In the genomic region with DNA sequence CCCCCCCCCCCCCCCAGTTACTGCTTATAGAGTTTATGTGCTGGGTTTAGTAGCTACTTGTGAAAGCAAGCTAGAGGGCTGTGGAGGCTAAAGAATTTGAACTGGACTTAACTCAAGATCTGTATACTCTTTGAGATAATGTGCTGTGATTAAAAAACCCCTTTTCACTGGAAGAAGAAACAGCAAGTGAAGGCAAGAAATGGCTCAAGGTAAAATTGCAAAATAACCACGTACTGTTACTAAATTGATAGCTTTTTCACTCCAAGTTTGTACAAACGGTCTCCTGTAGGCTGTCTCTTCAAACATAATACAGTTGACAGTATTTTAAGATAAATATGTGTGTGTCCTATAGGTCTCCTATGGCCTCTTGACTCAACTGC, we compare ENCODE assay signal across 9 mouse cellular contexts. TPM values are rescaled to one million over a fixed set of nuclear protein-coding genes. Genes with fewer than 3 reads are reported as not detected.
DNase-seq lines count a peak whose midpoint lies in the region; ATAC-seq lines count a peak whose summit lies in the region.
"Had no signal": no experiment of that assay in that cellular context is flagged by ENCODE, and none has a peak within 500 bp of the region (broad histone marks: within the 10 kb centered on the region; RNA-seq: fewer than 3 reads in every experiment).

No protein-coding gene starts in this region.

- peak overlapping the region; percentile 56 for H3K4me3 ChIP-seq in kidney, embryonic 14.5 days (ENCODE audit: low read length)
- no peak overlapping the region; the same call in 1 of the 2 replicates for H3K4me3 ChIP-seq in embryonic facial prominence, embryonic 11.5 days (ENCODE audit: low read depth, low read length)
- H3K4me3 ChIP-seq in intestine, embryonic 14.5 days (ENCODE audit: low read depth, low read length): peak overlapping the region; percentile 48
- no peak overlapping the region for H3K4me3 ChIP-seq in midbrain, embryonic 15.5 days

- H3K4me1 ChIP-seq in kidney, embryonic 14.5 days (ENCODE audit: control insufficient read depth, insufficient read depth, low read length): peaks cover 14% of the 10 kb centered on the region
- H3K4me1 ChIP-seq in embryonic facial prominence, embryonic 11.5 days (ENCODE audit: control insufficient read depth, insufficient read depth, low read length): no peaks in the 10 kb centered on the region
- peaks cover 13% of the 10 kb centered on the region for H3K4me1 ChIP-seq in intestine, embryonic 14.5 days (replicated peaks; ENCODE audit: control insufficient read depth, insufficient read depth, low read length)
- peaks cover 27% of the 10 kb centered on the region for H3K4me1 ChIP-seq in midbrain, embryonic 15.5 days

- 66% methylated on average over 2 of the region's 2 CpGs for WGBS in kidney, embryonic 14.5 days
- 68% methylated on average over 2 of the region's 2 CpGs for WGBS in embryonic facial prominence, embryonic 11.5 days
- WGBS in intestine, embryonic 14.5 days: 62% methylated on average over 2 of the region's 2 CpGs
- WGBS in midbrain, embryonic 15.5 days: 81% methylated on average over 2 of the region's 2 CpGs

- H3K4me2 ChIP-seq in kidney, embryonic 14.5 days (replicated peaks; ENCODE audit: low read depth, low read length): peak overlapping the region; percentile 87; the same call in 1 of the 2 replicates
- peak overlapping the region; percentile 61; the same call in 1 of the 2 replicates for H3K4me2 ChIP-seq in embryonic facial prominence, embryonic 11.5 days (ENCODE audit: low read depth, low read length)
- peak overlapping the region; percentile 94 for H3K4me2 ChIP-seq in intestine, embryonic 14.5 days (ENCODE audit: low read length)
- peak overlapping the region; percentile 98 for H3K4me2 ChIP-seq in midbrain, embryonic 15.5 days

- ATAC-seq in kidney, embryonic 14.5 days (ENCODE audit: low FRiP score, low TSS enrichment): no peak
- no peak for ATAC-seq in embryonic facial prominence, embryonic 11.5 days (replicated peaks; ENCODE audit: insufficient number of reproducible peaks, low FRiP score, low TSS enrichment, low read depth)
- ATAC-seq in intestine, embryonic 14.5 days (replicated peaks; ENCODE audit: low FRiP score, low TSS enrichment, low read depth): no peak
- ATAC-seq in midbrain, embryonic 15.5 days (replicated peaks): no peak

- H3K9me3 ChIP-seq in kidney, embryonic 14.5 days (ENCODE audit: control insufficient read depth, low read length): no peaks in the 10 kb centered on the region
- H3K9me3 ChIP-seq in embryonic facial prominence, embryonic 11.5 days (replicated peaks; ENCODE audit: control insufficient read depth, low read length): no peaks in the 10 kb centered on the region
- H3K9me3 ChIP-seq in intestine, embryonic 14.5 days (ENCODE audit: control insufficient read depth, low read length): no peaks in the 10 kb centered on the region
- H3K9me3 ChIP-seq in midbrain, embryonic 15.5 days: no peaks in the 10 kb centered on the region

- H3K36me3 ChIP-seq in kidney, embryonic 14.5 days (ENCODE audit: control insufficient read depth, insufficient read depth, low read length): no peaks in the 10 kb centered on the region
- H3K36me3 ChIP-seq in embryonic facial prominence, embryonic 11.5 days (replicated peaks; ENCODE audit: control insufficient read depth, insufficient read depth, low read depth, low read length): no peaks in the 10 kb centered on the region
- H3K36me3 ChIP-seq in intestine, embryonic 14.5 days (ENCODE audit: control insufficient read depth, insufficient read depth, low read length): peaks cover 4% of the 10 kb centered on the region; the same call in 1 of the 2 replicates
- H3K36me3 ChIP-seq in midbrain, embryonic 15.5 days (replicated peaks): no peaks in the 10 kb centered on the region

- 0 out of 2 replicates have a peak overlapping the region, but pooled peaks have one; percentile 64 for H3K9ac ChIP-seq in kidney, embryonic 14.5 days (ENCODE audit: low read depth, low read length)
- no peak overlapping the region for H3K9ac ChIP-seq in embryonic facial prominence, embryonic 11.5 days (replicated peaks; ENCODE audit: low read length)
- H3K9ac ChIP-seq in intestine, embryonic 14.5 days (ENCODE audit: low read length): no peak overlapping the region
- H3K9ac ChIP-seq in midbrain, embryonic 15.5 days: no peak overlapping the region

- intact Hi-C loops in left cerebral cortex, postnatal 4 days (cut with DNase I): no loop called here

- no peak overlapping the region; the same call in 1 of the 2 replicates for H3K27ac ChIP-seq in kidney, embryonic 14.5 days (ENCODE audit: low read depth, low read length)
- H3K27ac ChIP-seq in embryonic facial prominence, embryonic 11.5 days (replicated peaks; ENCODE audit: low read depth, low read length): no peak overlapping the region
- H3K27ac ChIP-seq in intestine, embryonic 14.5 days (ENCODE audit: low read depth): no peak overlapping the region
- no peak overlapping the region for H3K27ac ChIP-seq in midbrain, embryonic 15.5 days

- no peak for DNase-seq in kidney, postnatal 36 days
- peak; percentile 4 for DNase-seq in embryonic facial prominence, embryonic 11.5 days (ENCODE audit: low spot score)
- no peak for DNase-seq in intestine, embryonic 14.5 days (ENCODE audit: low spot score)
- DNase-seq in adrenal gland, postnatal 10 days: no peak
- no peak for DNase-seq in left cerebral cortex, postnatal 4 days
- no peak for DNase-seq in kidney, adult 8-10 months

- no peaks in the 10 kb centered on the region for H3K27me3 ChIP-seq in kidney, embryonic 14.5 days (ENCODE audit: control insufficient read depth, insufficient read depth, low read length)
- H3K27me3 ChIP-seq in embryonic facial prominence, embryonic 11.5 days (ENCODE audit: control insufficient read depth, insufficient read depth, low read length): no peaks in the 10 kb centered on the region
- H3K27me3 ChIP-seq in intestine, embryonic 14.5 days (replicated peaks; ENCODE audit: control insufficient read depth, insufficient read depth, low read length): no peaks in the 10 kb centered on the region
- no peaks in the 10 kb centered on the region for H3K27me3 ChIP-seq in midbrain, embryonic 15.5 days (replicated peaks)

RNA-seq across cellular contexts. Expression of a gene that starts 6.4 kb away (rescaled TPM):
- polyA plus RNA-seq in kidney, embryonic 14.5 days (2014; fragmentation: Nextera tagmentation; extraction: Ambion mirVana): 74.8 and 106 TPM in 2 replicates
- 89.3 and 92.7 TPM in 2 replicates for polyA plus RNA-seq in embryonic facial prominence, embryonic 11.5 days (2014; fragmentation: Nextera tagmentation; extraction: Ambion mirVana)
- polyA plus RNA-seq in intestine, embryonic 14.5 days (2014; fragmentation: Nextera tagmentation; extraction: Ambion mirVana): 125 TPM in 2 replicates
- 104 and 106 TPM in 2 replicates for polyA plus RNA-seq in midbrain, embryonic 15.5 days (2015; fragmentation: Nextera tagmentation; extraction: Ambion mirVana)
- 100 to 1,000 TPM; 154 to 170 TPM for total RNA-seq in adrenal gland, postnatal 10 days (2021)
- 10 to 100 TPM; 99.3 to 99.7 TPM for total RNA-seq in left cerebral cortex, postnatal 4 days (2021)

RNA-seq across cellular contexts. Expression of a gene that starts 24.2 kb away (rescaled TPM):
- not detected in 2 replicates for polyA plus RNA-seq in kidney, embryonic 14.5 days (2014; fragmentation: Nextera tagmentation; extraction: Ambion mirVana)
- not detected in 2 replicates for polyA plus RNA-seq in embryonic facial prominence, embryonic 11.5 days (2014; fragmentation: Nextera tagmentation; extraction: Ambion mirVana)
- polyA plus RNA-seq in intestine, embryonic 14.5 days (2014; fragmentation: Nextera tagmentation; extraction: Ambion mirVana): not detected in 2 replicates
- polyA plus RNA-seq in midbrain, embryonic 15.5 days (2015; fragmentation: Nextera tagmentation; extraction: Ambion mirVana): not detected in 2 replicates
- total RNA-seq in adrenal gland, postnatal 10 days (2021): not detected
- not detected for total RNA-seq in left cerebral cortex, postnatal 4 days (2021)
- polyA plus RNA-seq: large intestine, adult 2 months had no signal

RNA-seq across cellular contexts. Expression of a gene that starts 35.6 kb away (rescaled TPM):
- polyA plus RNA-seq in kidney, embryonic 14.5 days (2014; fragmentation: Nextera tagmentation; extraction: Ambion mirVana): 324 and 335 TPM in 2 replicates
- polyA plus RNA-seq in embryonic facial prominence, embryonic 11.5 days (2014; fragmentation: Nextera tagmentation; extraction: Ambion mirVana): 315 and 318 TPM in 2 replicates
- polyA plus RNA-seq in intestine, embryonic 14.5 days (2014; fragmentation: Nextera tagmentation; extraction: Ambion mirVana): 333 and 354 TPM in 2 replicates
- polyA plus RNA-seq in midbrain, embryonic 15.5 days (2015; fragmentation: Nextera tagmentation; extraction: Ambion mirVana): 204 and 211 TPM in 2 replicates
- 100 to 1,000 TPM; 159 to 175 TPM for total RNA-seq in adrenal gland, postnatal 10 days (2021)
- 10 to 100 TPM; 58.9 to 81.0 TPM for total RNA-seq in left cerebral cortex, postnatal 4 days (2021)

RNA-seq across cellular contexts. Expression of a gene that starts 35.7 kb away (rescaled TPM):
- 30.6 and 57.5 TPM in 2 replicates for polyA plus RNA-seq in kidney, embryonic 14.5 days (2014; fragmentation: Nextera tagmentation; extraction: Ambion mirVana)
- 74.2 and 81.7 TPM in 2 replicates for polyA plus RNA-seq in embryonic facial prominence, embryonic 11.5 days (2014; fragmentation: Nextera tagmentation; extraction: Ambion mirVana)
- 43.8 and 45.5 TPM in 2 replicates for polyA plus RNA-seq in intestine, embryonic 14.5 days (2014; fragmentation: Nextera tagmentation; extraction: Ambion mirVana)
- polyA plus RNA-seq in midbrain, embryonic 15.5 days (2015; fragmentation: Nextera tagmentation; extraction: Ambion mirVana): 35.8 and 36.5 TPM in 2 replicates
- total RNA-seq in adrenal gland, postnatal 10 days (2021): 10 to 100 TPM; 50.2 to 54.2 TPM
- 10 to 100 TPM; 42.8 to 44.2 TPM for total RNA-seq in left cerebral cortex, postnatal 4 days (2021)

Comparison
In these comparisons a context has a peak if more than half of its experiments do, and no peak if none do; other contexts are left out.
1. H3K4me3 ChIP-seq: peak in kidney, embryonic 14.5 days (single experiment) and intestine, embryonic 14.5 days (single experiment); none in embryonic facial prominence, embryonic 11.5 days (single experiment) and midbrain, embryonic 15.5 days (single experiment).
2. Peak in every context shown above with its lines, with median percentiles within 50 percentile points of each other: H3K4me2 ChIP-seq.